Mouse (Mus musculus): ENCODE measurements around the gene Hoxa2.
A peak's percentile ranks its signal among the peaks of the same experiment; 100 is the strongest.

Gene Hoxa2

DNA sequence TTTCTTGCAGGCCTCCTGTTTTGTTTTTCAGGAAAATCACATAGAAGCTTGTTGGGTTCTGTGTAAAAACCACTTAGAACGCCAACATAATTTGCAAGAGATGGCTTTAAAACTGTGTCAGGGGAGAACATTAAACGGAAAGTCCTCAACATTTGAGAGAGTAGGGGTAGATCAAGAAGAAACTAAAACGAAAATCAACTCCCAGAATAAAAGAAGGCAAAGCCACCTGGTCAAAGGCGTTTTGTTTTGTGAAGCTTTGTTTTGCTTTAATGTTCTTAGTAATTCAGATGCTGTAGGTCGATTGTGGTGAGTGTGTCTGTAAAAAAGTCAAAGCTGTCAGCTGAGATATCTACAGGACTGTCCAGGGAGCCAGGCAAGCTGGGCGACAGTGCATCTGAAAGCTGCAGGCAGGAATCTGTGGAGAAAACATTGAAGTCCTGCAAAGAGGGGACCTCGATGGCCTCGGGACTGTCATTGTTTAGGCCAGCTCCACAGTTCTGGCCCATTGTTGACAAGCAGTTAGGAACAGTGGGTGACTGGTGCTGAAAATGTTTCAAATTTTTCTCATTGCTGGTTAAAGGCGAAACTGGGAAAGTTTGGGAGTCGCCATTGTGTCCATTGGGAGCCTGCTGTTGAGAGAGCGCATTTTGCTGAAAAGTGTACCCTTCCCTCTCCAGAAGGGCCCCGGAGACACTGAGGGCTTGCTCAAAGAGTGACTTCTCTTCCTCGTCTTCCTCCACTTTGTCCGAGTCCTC, 1.8 kb downstream of the Hoxa2 start:
- no peak for DNase-seq

DNA sequence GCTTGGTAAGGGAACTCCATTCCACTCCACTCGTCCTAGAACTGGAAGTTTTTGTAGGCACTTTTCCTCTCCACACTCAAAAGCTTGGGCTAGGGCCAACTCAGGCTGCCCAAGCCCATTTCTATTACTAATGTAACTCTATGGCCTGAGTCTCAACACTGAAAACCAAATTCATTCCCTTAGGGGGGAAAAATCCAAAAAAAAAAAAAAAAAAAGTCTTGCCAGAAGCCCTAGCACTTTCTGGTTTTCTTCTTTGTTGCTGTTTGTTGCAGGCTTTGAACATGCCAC, 2.6 kb downstream of the Hoxa2 start:
- DNase-seq, result no peak

DNA sequence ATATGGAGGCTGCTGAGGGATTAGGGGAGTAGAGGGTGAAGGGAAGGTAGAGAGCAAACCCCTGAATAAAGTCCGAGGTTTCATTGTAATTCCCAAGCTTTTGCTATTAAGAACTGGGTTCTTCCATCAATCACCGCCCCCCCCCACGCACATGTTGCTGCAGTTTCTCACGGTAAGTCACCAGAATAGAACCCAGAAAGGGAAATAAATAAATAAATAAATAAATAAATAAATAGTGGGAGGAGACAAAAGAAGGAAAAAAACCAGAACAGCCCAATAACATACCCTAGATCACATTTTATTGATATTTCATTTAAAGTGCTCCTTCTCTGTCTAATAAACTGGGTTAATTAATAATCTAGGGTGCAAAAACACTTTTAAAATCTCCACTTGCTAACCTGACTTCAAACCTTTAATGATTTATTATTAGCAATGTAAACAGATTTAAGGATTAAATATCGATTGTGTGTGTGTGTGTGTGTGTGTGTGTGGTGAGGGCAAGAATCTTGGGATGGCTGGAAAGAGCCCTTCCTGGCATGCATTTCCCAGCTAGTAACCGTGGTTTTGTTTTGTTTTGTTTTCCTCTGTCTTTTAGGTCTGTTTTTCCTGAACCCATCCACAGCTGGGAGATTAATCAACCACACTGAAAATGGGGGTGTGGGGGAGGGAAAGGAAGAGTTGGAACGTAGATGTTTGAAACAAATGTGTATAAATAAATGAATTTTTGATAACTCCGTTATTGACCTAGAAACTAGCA, 3.1 kb downstream of the Hoxa2 start:
- no peak for DNase-seq

DNA sequence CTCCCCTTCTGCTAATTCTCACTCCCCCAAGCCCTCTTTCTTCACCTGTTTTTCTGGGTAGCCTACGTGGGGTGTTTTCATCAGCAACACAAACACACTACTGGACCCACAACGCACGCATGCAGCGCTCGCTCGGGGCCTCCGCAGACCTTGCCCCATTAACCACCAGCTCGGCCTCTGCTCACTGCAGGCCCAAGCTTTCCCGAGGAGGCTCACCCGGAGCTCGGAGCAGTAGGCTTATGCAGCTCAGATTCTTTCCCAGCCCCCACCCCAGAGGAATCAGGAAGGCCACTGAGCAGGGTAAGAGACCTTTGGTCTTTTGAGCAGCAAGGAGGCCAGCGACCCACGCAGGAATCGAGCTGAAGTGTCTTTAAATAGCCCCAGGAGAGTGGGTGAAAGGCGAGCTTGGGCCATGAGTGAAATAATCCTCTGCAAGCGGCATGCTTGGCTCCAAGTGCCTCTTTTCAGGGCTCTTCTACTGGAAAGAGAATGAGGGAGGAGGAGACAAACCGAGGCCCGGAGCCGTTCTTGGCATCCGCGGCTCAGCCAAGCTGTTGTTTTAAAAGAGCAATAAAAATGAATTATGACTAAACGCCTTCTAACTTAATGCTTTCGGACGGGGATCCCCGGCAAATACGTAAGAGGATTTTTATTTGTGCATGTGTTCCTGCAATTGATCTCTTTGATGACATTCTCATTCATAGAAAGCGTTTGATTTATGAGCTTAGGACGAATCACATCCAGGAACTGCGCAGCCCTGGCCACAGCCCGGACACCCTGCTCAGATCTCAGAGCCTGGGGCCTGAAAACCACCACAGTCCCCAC, 3.9 kb downstream of the Hoxa2 start:
- no peak for DNase-seq

DNA sequence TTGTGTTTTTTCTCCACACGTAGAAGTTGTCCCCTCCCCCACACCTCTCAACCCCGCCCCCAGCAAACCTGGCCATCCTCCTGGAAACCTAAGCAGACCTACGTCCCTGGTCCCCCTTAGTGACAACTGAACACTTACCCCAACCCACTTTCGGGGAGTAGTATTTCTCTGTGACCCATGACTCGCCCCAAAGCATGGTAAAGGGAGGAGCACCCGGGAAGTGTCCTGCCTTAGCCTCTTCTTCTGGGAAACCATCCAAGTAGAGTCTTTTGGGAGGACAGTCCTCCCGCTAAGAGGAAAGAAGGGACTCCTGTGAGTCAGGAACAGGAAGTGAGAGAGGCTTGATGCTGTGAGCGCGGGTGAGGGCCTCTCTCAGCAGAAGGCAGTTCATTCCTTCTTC, 4.7 kb downstream of the Hoxa2 start:
- no peak for DNase-seq

DNA sequence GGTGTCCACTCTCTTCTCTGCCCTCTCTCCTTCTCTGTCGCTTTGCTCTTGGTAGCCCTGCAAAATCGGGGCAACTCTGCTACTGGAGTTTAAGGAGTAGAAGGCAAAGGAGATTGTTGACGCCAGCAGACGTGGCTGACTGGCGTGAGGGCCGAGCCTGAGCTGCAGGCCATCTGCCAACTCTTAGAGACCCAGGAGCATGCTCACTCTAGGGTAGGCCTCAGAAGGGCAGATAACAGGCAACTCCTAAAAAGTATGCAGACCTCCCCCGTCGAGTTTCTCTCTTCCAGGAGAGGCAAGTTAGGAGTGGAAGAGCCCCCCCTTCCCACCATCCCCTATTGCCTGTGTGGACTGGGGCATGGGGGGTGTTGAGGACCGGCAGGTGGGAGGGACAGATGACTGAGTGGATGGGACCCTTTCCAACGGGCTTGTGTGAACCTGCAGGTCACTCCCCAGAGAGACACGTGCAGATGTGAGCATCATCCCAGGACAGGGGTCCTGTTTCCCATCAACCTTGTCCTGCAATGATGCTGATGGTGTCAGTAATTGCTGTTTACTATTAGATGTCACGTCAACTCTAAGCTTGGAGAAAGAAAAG, 5.4 kb downstream of the Hoxa2 start:
- DNase-seq, result no peak

DNA sequence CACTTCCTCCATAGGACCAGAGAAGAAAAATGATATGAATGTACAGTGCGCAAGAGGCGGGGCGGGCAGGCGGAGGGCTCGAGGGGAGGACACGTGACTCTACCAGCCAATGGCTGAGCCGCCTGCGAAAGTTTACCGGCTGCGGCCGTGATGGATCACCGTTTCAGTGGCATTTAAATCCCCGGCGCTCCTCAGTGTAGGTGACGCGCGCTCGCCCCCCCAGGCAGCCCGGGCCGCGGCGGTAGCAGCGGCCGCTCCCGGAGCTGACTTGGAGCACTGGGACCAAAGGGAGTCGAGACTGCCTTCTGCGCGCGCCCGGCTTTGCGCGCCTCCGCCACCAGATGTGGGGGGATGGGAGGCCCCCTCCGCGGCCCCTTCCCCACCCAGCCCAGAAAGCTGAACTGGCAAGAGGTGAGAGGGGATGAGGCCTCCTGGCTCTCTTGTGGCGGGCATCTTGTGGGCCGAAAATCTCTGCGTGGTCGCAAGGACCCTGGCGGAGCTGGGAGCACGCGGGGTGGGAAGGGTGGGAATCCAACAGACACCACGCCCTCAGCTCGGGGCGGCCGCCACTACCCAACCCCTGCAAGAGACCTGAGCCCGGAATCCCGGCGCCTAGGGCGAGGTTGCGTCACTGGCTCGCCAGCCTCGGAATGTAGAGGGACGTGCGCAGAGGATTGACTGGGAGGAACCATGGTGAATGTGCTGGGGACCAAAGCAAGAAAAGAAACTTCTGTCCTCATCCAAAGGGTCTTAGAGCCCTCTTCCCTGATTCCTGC, 6.2 kb downstream of the Hoxa2 start, which contains the start of gene Hoxa1:
TSS of gene Hoxa1 (minus strand) at position 42 of the 776 bp plus-strand sequence.
- peak; percentile 45 to 51 for DNase-seq

DNA sequence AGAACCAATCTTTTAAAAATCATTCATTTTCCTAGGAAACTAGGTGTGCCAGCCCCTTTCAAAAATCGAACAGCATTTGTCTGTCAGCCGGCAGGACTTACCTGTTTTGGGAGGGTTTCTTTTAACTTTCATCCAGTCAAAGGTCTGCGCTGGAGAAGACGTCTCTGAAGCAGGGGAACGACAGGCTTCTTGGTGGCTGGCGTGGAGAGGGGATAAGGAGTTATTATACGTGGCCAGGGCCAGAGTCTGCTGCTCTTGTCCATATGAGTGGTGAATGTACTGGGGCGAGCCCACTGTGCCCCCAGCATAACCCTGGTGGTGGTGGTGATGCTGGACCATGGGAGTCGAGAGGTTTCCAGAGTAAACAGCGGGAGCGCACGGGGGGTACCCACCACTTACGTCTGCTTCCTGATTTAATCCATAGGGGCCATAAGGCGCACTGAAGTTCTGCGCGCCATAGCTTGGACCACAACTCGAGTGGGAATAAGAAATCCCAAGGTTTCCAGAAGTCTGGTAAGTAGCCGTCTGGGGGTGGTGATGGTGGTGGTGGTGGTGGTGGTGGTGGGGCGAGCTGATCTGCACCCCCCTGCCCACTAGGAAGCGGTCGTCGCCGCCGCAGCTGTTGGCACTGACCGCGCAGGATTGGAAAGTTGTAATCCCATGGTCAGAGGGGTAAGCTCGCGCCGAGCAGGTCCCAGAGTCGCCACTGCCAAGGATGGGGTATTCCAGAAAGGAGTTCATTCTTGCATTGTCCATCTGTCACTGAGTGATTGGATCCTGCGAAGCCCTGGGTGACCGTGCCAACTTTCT, 7.0 kb downstream of the Hoxa2 start:
- no peak for DNase-seq

DNA sequence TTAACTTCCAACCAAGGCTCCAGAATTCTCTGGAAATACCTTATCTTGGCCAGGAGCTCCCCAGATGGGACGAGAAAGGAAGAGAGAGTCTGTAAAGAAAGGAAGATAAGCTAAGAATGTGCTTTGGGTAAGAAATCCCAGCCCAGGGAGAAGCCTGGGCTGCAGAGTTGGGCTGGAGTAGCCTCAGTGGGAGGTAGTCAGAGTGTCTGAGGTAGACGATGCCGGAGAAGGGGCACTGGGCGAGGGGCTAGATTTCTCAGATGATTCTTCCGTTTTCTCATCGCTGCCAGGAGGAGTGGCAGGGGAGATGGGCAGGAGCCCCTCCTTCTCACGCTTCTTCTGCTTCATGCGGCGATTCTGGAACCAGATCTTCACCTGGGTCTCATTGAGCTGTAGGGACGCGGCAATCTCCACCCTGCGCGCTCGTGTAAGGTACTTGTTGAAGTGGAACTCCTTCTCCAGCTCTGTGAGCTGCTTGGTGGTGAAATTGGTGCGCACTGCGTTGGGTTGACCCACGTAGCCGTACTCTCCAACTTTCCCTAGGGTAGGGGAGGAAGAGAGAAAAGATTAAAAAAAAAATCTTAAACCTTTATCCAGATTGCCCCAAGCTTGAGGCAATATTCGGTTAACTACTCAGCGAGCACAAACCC, 8.0 kb downstream of the Hoxa2 start:
- DNase-seq, result no peak

DNA sequence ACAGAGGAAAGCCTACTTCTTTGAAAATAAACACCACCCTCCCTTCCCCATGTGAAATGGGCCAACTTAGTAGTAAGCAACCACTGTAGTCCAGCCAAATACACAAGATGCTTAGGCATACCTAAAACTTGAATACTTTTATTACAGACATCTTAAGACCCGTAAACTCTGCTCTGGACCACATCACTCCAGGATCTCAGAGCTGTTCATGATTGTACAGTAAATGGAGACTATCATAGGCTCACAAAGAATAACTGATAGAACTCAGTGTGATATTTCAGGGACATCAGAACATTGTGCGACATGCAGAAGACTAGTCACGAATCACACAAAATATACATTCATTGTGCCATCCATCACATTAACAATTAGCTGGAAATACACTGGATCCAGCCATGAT, 9.2 kb downstream of the Hoxa2 start:
- no peak for DNase-seq

DNA sequence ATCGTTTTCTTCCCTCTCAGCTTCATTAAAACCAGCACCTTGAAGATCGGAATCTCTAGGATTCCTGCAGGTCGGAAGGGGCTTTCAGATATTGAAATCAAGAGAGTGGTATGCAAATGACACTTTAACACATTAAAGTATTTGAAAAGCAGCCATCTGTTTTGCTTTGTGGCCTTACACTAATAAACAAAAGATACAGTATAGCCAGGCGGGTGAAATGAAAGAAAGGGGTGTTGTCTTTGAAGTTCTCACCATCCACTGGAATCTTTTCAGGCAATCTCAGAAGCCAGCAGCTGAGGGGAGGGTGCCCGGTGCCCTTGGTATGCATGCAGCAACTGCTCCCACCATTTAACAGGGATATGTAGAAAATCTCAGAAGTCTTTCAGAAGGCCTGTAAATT, 10.6 kb downstream of the Hoxa2 start:
- no peak for DNase-seq

DNA sequence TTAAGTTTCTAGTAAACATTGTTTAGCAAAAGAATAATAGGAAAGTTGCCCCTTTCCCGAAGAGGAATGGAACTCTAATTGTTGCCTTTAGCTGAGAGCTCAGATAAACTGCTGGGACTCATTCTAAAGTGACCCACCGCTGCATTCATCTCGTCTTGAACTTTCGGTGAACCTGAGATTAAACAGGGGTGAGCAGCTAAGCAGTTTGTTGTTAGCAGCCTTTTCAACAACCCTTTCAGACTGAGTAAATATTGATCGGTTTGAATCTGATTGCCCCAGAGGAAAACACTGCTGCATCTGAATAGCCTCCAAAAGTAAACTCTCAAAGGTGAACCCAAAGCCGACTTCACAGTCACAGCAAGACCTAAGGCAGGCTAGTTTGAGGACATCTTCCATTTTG, 11.4 kb downstream of the Hoxa2 start:
- no peak for DNase-seq

DNA sequence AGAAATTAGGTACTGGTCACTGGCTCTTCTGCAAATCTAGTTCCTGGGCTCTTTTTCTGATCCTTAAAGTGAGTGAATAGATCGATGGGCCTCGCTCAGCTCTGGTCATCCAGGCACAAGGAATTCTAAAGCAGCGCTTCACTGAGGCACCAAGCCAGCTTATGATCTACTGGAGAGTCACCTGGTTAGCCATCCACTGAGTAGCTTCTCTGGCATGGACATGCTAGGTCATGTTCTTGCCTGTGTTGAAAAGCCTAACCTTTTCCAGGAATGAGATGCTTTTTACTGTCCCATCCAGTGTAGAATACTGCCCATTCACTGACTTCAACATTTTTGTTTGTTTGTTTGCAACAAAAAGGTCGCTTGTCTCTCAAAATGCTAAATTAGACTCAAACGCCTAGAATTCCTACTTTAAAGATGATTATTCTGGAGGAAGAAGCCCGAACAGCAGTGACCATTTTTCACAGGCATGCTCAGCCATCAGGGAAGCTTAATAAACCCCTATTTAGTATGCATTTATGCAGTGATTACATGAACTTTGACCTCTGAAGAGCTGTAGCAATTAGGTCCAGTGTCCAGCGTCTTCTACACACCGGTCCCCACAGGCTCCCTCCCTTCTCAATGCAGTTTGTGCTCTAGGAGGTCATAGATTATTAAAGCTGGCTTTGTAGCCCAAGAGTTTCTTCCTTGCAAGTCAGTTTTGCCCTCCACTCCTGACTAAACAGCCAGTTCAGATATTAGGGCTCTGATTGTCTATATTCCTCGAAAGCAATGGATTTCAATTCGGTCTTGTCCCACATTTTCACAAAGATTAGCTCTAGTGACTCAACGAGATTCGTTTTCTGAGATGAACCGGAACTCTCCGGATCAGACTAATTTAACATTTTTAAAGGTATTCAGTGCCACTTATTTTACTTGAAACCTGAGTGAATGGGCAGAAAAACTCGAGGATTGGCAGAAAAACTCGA, 12.1 kb downstream of the Hoxa2 start:
- no peak for DNase-seq

DNA sequence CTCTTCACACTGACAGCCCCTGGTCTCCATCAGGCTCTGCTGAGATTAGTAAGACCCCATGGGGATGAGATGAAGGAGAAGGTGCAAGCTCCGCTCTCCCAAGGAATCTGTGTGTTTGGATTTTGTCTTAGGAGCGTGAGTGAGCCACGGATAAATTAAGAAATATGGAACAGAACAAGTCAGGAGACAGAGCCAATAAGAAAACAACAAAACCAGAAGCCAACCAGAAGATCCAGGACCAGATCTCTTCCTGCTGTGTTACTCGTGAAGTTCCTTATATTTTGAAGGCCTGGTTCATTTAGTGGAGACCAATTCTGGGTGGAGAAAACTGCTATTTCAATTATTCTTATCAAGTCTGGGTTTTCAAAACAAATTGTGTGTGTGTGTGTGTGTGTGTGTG, 13.1 kb downstream of the Hoxa2 start:
- no peak for DNase-seq

DNA sequence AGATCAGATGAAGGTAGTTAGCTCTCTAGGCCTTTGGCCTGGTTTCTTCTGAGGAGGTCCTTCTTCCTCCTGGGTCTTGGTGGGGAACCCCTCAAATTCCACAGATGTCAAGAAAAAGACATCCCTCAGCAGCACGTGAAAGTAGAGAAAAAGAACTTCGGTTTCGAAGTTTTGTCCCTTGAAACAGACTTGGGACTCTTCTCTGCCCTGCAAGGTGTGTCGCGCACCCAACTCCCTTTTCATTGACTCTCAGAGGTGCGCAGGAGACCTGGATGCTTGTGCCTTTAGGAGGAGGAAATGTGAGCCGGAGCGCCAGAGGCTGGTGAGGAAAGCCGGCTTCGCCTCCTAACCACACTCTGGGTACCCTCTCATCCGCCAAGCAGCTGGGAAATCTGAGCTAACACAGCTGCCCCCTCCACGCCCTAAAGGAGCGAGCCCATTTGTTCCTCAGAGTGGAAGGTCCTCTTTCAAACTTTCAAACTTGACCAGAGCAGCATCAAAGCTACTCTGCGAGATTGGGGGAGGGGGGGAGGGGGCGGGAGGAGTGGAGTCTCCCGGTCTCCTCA, 14.1 kb downstream of the Hoxa2 start:
- DNase-seq, result no peak

DNA sequence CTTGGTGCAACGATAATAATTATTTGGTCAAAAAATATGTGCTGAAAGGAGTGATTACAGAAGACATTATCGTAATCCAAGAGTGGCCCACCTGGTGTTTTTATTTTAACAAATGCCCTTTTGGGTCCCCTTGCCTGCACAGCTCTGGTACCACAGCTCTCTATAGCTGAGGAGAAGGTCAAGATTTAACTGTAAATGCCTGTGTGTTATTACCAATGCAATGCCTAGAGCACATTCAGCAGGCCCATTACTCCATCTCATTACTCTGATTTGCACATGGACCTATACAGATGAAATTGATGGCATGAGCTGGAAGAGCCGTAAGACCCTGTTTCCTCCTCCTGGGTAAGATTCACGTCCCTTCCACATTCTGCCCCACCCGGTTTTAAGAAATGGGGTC, 25.5 kb downstream of the Hoxa2 start:
- no peak for DNase-seq

DNA sequence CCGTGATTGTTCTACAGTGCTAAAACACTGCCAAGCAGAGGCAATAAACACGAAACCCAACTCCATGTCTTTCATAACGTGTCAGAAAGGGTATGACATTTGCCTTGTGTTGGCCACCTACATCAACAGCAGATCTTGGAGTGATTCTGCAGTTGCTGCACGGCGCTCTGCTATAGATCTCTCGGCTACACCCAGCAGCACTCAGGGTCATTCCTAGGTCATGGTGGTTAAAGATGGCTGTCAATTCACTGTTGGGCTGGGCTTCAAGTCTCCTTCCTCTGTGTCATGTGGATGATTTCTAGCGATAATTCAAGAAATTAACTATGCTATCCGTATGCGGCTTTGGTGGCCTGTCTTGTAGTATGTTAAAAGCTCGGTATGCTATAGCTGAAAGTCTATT, 26.1 kb downstream of the Hoxa2 start:
- no peak for DNase-seq

DNA sequence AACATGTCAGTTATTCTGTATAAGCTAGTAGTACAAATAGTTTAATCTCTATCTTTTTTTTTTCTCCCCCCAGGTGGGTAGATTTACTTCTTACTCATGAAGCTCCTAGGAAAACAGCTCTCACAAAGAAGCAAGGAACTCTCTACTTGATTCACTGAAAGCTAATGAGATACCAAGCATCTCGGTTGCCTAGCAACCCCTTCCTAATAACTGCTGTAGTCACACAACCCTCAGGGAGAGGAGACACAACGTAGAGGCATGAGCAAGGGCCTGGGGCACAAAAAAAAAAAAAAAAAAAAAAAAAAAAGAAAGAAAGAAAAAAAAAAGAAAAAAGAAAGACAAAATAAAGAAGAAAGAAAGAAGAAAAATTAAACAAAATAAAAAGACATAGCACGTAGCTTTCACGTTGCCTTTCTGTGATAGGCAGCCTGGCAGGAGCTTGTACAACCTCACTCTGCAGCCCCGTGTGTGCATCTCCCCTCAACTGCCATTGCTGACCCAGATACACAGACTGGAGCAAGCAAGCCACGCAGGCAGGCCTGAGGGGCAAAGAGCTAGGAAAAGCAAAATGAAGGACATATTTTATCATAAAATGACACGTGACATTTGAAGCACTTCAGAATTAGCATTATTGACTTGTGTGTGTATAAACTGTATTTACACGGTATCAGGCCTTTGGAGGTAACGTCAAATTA, 26.6 kb downstream of the Hoxa2 start:
- DNase-seq, result no peak

DNA sequence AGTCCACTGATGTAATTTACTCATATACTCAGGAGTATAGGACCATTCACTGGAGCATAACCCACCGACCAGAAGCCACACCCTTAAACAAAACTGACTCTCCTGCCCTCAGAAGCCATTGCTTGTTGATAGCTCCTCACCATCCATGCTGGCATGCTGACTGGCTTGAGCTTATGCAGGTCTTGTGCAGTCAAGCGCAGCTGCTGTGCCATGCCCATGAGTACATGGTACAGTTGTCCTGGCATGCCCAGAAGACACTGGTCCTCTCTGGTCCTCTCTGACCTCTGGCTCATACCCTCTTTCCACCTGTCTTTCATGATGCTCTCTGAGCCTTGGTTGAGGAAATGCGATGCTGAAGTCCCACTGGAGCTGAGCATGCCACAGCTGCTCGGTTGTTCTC, 41.0 kb downstream of the Hoxa2 start:
- DNase-seq, result no peak

All from spleen, adult 18-20 months (tissue).